Mouse (Mus musculus) gastrocnemius, adult 18-20 months (tissue): ENCODE data around the gene Pde2a. TPM values are rescaled to one million over a fixed set of nuclear protein-coding genes. Genes with fewer than 3 reads are reported as not detected.
"Not testable (repeated sequence)": the region's sequence is repeated elsewhere in the genome, so short reads cannot be mapped to it uniquely, and the experiment has no call there.

Experiments used
- DNase-seq: peaks from one replicate; pipeline ENCODE4 v3.0.0; 2021; ENCODE audit warnings: low spot score
- microRNA-seq: library from miRNA; unstranded; fragments of <30 nt; microRNA quantifications from one replicate; pipeline ENCODE4 v1.2.0, GENCODE M21; 2021
- total RNA-seq, 2 experiments: library from RNA; stranded (reverse); gene quantifications; 2 replicates each; pipeline ENCODE4 v1.2.3; 2021

Gene Pde2a
- total RNA-seq, 2 experiments from 2014 or later: 21.0 to 23.0 TPM

DNA sequence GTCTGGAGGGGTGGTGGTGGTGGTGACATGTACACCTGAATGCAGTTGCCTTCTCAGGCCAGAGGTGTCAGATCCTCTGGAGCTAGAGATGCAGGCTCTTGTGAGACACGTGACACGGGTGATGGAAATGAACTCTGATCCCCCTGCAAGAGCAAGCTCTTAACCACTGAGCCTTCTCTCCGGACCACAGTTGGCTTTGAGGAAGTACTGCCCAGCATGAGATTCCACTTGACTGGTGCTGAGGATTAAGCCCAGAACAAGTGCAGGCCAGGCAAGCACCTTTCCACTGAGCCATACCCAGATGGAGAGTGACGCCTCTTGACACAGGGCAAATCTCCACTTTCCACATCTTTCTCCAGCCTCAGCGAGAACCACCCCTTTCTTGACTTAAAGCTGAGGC lies 137.9 kb downstream of the Pde2a start:
- not testable (repeated sequence) for DNase-seq

Small RNA genes within 50 kb of the gene (microRNA-seq; reads per million reads assigned to microRNA genes)
- 17,286 reads per million, percentile 95 among the genes with 10 or more reads in this experiment for gene Mir139

Other genes starting within 250 kb of the Pde2a start
- gene Atg16l2, start 119.4 kb upstream of the Pde2a start, total RNA-seq: 1 to 10 TPM; 6.5 to 8.9 TPM
- gene Stard10, start 104.6 kb upstream of the Pde2a start, total RNA-seq: 10 to 100 TPM; 40.4 to 41.1 TPM
- 10 to 100 TPM; 18.6 to 21.4 TPM for gene Arap1, start 73.6 kb upstream of the Pde2a start, total RNA-seq
- gene Gm45837, start 10.8 kb upstream of the Pde2a start, total RNA-seq: not detected
- not detected for gene Art2b, start 163.9 kb downstream of the Pde2a start, total RNA-seq
- 10 to 100 TPM; 65.6 to 68.6 TPM for gene Clpb, start 241.9 kb downstream of the Pde2a start, total RNA-seq